Mouse (Mus musculus) urinary bladder, postnatal 14 days (tissue): ENCODE data around the gene Cpz.

Experiments
- DNase-seq: peaks from one replicate; pipeline ENCODE4 v3.0.0; 2021; ENCODE audit warnings: low spot score

The Cpz gene

GRCm38 (mm10) chr5:35530442-35530841 lies 4.9 kb upstream of the Cpz start:
- peak; percentile 50 for DNase-seq

GRCm38 (mm10) chr5:35524381-35524780 lies 1.1 kb downstream of the Cpz start:
- no peak for DNase-seq

DNA sequence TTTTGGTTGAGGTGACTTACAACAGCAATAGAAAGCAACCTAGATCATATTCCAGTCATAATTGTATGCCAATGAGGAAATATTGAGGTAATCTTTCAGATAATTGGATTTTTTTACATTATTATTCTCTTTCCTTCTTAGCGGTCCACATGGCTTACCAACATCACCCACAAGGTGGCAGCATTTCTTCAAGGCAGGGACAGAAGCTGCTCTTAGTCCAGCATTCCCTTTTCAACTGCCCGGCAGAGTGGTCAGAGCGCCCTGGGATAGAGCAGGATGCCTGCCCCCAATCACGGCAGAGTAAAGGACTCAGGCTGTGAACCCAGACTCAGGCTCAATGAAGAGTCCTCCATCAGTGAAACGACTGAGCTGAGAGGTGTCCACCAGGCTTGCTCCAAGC lies 1.8 kb downstream of the Cpz start:
- DNase-seq: peak; percentile 79

- DNase-seq: no peak
Observed at GRCm38 (mm10) chr5:35516781-35517180, 8.7 kb downstream of the Cpz start.

DNA sequence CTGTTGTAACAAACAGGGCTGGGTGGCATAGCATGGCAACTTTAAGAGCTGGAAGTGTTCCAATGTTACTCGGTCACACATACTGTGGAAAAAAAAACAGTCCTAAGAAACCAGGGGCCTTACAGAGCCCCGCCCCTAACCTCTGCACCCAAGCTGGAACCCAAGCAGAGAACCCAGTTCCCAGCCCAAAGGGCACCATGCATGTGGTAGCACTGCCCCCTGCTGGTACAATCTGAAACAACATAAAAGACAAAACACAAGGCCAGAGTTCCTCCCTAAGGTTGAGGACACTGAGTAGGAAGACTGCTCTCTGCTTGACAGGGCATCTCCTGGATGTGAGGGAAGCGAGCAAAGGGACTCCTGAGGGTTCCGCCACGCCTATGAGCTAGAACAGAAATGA lies 14.9 kb downstream of the Cpz start:
- DNase-seq: peak; percentile 54

- no peak for DNase-seq
Observed at GRCm38 (mm10) chr5:35505016-35505415, 20.5 kb downstream of the Cpz start.

DNA sequence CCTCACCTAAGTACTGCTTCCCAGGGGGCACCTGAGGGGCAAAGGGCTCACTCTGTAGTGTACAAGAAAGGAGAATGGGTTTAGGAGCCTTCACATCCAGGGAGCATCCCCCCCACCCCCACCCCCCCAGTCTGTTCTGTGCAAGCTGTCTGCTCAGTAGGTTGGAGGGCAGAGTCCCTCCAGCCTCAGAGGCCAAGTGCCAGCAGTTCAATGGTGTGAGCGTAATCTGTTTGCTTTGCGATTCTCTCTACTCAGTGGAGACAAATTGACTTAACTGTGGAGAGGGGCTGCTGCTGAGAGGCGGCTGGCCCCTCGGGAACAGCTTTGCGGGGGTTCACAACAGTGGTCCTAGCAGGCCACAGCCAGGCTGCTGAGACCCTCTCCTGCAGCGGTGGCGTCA lies 28.2 kb downstream of the Cpz start:
- no peak for DNase-seq

DNA sequence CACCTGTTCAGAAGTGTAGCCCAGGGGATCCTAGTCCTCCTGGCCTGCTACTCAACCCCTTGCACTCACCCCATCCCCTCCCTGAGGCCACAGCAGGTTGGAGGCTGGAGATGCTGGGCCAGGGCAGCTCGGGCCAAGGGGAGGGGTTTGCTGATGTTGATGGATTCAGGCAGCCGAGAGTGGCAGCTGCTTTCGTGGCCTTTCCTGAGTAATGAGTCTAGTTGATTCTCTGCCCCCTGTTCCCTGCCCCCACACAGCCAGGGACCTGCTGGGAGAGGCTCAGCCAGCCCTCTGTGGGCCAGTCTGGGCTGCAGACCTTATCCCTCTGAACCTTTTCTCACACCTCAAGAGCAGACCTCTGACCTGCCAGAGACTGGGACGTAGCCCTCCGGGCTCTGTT lies 29.5 kb downstream of the Cpz start:
- DNase-seq: no peak

- DNase-seq: no peak
Observed at GRCm38 (mm10) chr5:35494773-35495390, 30.6 kb downstream of the Cpz start.

GRCm38 (mm10) chr5:35493770-35494169 lies 31.7 kb downstream of the Cpz start:
- no peak for DNase-seq

GRCm38 (mm10) chr5:35479521-35479920 lies 46.0 kb downstream of the Cpz start:
- DNase-seq: no peak

DNA sequence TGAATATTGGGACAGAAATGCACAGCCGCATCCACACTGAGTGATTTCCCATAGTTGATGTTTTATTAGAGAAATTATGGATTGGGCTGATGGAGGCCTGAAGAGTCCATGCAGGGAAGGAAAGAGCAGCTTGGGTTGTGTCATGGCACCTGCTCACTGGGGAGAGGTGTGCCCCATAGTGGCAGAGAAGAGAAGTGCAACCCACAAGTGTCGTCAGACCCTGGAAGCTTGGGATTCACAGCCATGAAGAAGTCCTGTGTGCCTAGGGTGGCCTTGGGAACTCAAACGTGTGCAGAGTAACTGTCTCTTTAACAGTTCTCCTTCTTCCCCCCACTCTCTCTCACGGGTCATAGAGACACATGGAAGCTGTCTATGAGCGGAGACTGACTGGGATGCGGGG lies 50.3 kb downstream of the Cpz start:
- DNase-seq: no peak

DNA sequence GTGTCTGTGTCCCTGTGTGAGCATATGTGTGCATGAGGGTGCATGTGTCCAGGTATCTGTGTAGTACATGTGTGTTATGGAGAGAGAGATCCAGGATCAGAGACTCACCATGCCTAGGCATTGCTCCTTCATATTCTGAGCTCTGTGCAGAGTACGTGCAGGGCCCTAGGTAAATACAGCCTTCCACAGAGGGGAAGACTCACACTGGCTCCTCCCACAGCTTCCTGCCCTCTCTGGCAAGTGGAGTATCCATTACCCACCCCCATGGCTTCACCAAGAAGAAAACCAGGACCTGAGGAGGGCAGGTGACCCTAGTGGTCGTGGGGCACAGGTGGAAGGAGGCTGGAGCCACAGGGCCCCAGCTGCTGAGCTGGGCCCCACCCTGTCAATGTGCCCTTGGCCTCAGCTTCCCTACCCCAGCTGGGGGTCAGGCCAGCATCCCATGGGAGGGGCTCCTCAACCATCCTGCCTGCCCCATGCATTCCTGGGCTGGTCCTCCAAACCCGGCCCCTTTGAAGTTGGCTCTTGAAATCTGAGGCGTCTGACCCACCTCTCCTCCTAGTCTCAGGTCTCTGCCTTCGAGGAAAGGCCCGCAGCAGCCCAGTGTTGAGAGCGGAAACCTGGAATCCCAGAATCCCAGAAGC lies 54.5 kb downstream of the Cpz start:
- DNase-seq: no peak

DNA sequence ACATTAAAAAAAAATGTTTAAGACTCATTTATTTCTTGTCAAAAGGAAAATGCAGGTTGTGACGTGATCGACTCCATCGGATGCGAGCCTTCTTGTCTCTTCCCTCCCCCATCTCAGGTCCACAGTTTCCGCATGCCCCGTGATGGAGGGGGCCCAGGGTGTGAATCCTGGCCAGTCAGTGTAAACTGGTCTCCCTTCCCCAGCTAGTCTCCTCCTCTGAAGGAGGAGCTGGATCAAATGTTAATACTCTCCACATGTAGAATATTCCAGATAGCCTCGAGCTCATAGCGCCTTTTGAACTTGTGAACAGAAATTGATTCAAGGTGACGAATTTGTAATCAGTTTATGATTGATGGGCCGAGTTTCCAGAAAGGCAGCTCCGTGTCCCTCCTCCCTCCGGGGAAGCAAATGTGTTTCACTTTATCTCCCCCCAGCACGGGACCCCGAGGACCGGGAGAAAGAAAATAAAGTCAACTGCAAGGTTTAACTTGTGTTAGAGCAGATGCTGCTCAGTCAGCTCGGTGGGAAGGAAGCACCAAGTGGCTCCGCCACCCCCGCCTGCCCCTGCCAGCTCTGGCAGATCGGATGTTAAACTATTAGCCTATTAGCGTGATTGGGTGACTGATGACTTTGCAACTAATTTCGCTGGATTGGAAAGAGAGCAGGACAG lies 59.4 kb downstream of the Cpz start:
- DNase-seq: no peak

DNA sequence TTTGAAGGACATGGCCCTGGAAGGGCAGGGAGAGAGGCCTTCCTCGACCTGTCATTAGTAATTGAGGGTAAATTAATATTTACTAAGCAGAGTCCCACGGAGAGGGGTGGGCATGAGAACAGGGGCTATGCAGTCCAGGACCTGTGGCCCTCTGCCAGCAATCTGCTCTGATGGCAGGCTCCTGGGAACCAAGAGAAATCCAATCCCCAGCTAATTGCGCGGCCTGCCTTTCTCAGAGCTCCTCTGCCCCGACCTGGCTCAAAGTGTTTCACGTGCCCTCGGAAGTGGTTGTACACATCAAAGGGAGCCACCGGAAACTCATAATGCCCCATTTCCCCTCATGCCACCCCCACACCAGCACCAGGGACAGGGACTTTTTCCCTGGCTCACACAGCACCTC lies 63.4 kb downstream of the Cpz start:
- DNase-seq: no peak

DNA sequence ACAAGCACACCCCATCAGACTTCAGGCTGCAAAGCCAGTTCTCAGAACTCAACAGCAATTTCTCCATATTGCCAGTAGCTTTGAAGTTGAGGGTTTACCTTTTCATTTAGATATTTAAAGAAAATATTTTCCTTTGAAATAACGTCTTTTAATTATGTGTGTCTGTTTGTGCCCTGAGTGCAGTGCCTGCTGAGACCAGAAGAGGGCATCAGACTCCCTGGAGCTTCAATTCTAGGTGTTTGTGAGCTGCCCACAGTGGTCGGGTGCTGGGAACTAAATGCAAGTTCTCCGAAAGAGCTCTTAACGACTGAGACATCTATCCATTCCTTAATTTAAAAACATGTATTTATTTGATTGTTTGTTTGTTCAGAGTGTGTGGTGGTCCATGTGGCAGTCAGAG lies 65.7 kb downstream of the Cpz start:
- DNase-seq: no peak

- DNase-seq: no peak
Observed at GRCm38 (mm10) chr5:35458267-35458666, 67.2 kb downstream of the Cpz start.

DNA sequence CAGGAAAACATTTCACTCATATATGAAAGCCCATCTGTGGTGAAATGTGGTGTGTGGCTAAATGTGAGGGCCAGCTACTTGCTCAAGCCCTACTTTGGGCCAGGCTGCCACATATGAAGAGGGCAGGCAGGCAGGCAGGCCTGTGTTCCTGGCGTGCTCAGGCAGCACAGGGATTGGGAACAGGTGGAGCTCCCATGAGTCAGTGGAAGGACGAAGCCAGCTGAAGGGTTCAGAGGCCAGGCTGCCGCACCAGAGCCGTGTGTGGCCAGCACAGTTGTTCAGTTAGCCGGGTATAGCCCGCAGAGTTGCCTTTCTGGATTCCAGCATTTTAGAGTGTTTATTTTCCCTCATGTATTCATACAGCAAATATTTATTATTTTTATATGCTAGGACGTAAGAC lies 68.1 kb downstream of the Cpz start:
- no peak for DNase-seq

DNA sequence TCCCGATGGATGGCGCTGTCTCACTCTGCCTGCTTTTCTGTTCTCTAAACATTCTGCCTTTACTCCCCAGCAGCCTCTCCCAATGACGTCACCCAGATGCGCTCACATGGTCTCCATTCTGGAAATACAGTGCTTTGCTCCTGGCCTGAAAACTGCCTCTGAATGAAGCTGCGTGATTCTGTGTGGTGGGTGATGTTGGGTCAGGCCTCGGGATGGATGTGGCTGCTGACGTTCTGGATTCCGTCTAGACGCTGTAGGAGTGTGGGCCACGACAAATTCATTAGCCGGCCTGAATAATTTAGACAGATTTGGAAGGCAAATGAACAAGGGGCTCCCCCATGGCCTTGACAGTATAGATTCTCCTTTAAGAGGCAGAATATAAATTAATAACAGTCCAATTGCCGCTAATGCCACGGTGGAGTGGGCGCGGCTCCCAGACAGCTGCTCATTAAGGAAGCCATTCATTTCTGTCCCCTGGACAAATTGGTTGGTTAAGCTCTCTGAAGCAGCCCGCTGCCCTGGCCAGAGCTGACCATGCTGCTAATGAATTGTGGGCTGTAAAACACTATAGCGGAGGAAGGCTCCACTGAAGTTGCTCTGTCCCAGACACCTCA lies 71.2 kb downstream of the Cpz start:
- DNase-seq: no peak
